Mouse (Mus musculus) forebrain, postnatal 0 days (tissue): ENCODE results near the gene Zfp526. TPM values are rescaled to one million over a fixed set of nuclear protein-coding genes. Genes with fewer than 3 reads are reported as not detected.
A peak's percentile ranks its signal among the peaks of the same experiment; 100 is the strongest.

ENCODE experiments used
- ATAC-seq: fragments of 200-750 bp; cut with Nextera tagmentation; 2 replicates; pipeline ENCODE4 v1.8.0; 2017; ENCODE audit warnings: mild to moderate bottlenecking, moderate library complexity
- DNase-seq: peaks from one replicate; pipeline ENCODE4 v3.0.0-alpha.2; 2015
- H3K27ac ChIP-seq: fragments of 300-500 bp; sonication (generic); 2 replicates; pipeline ENCODE4 v1.5.1; 2014; ENCODE audit warnings: low read depth, mild to moderate bottlenecking, antibody characterized with exemption, low read length, moderate library complexity, mixed read lengths
- H3K27me3 ChIP-seq: fragments of 300-500 bp; sonication (generic); 2 replicates; pipeline ENCODE4 v1.6.1; 2014; ENCODE audit warnings: mild to moderate bottlenecking, low read length, mixed read lengths; ENCODE audit not compliant: insufficient read depth
- H3K36me3 ChIP-seq: fragments of 300-500 bp; sonication (generic); 2 replicates; pipeline ENCODE4 v1.6.1; 2014; ENCODE audit warnings: mild to moderate bottlenecking, moderate library complexity; ENCODE audit not compliant: insufficient read depth
- H3K4me1 ChIP-seq: fragments of 300-500 bp; sonication (generic); 2 replicates; pipeline ENCODE4 v1.6.1; 2014; ENCODE audit warnings: antibody characterized with exemption; ENCODE audit not compliant: insufficient read depth
- H3K4me2 ChIP-seq: fragments of 300-500 bp; sonication (generic); 2 replicates; pipeline ENCODE4 v1.6.1; 2014; ENCODE audit warnings: low read depth, mild to moderate bottlenecking, moderate library complexity
- H3K4me3 ChIP-seq: fragments of 300-500 bp; sonication (generic); 2 replicates; pipeline ENCODE4 v1.5.1; 2014; ENCODE audit warnings: low read depth, low read length, mixed read lengths
- H3K9ac ChIP-seq: fragments of 300-500 bp; sonication (generic); 2 replicates; pipeline ENCODE4 v1.6.1; 2014; ENCODE audit warnings: mild to moderate bottlenecking
- H3K9me3 ChIP-seq: fragments of 300-500 bp; sonication (generic); 2 replicates; pipeline ENCODE4 v1.6.1; 2016; ENCODE audit warnings: low read length
- CTCF ChIP-seq: sonication (generic); IDR thresholded peaks from 2 replicates; pipeline ENCODE4 v1.5.1; 2016; ENCODE audit warnings: antibody characterized with exemption, control low read depth, low read depth
- WGBS: fragments of 180-500 bp; shearing (Covaris S2); extraction: QIAGEN DNeasy Blood & Tissue Kit; methylation state at CpG from one replicate; pipeline ENCODE4 v1.1.7; 2014; 5-methylcytosine and 5-hydroxymethylcytosine counted together
- polyA plus RNA-seq: library from polyadenylated mRNA; unstranded; fragments of >200 nt; fragmentation: Nextera tagmentation; extraction: Ambion mirVana; gene quantifications from 2 replicates; pipeline ENCODE4 v1.2.1, GENCODE M21; 2015
- total RNA-seq: library from RNA; depleted of rRNA; stranded (reverse); fragments of >200 nt; gene quantifications from 2 replicates; pipeline ENCODE4 v1.2.3, GENCODE M21; 2014

Gene Zfp526
- total and polyA plus RNA-seq, 2 experiments from 2014 or later: 0.98 to 8.3 TPM

DNA sequence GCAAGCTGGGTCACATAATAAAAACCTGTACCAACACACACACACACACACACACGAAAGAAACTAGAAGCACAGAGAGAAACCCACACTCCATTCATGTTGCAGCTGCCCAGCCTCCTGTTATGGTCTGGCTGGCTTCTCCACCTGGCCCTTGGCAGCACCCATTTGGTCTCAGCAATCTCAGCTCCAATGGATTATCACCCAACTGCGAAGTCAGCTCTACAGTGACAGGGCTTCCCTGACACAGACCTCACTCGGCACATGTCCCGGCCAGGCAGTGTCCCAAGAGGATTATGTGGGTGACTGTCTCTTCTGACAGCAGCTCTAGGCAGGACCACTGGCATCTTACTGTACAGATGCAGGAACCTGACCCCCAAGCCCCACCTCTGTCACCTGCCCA, 10.7 kb upstream of the Zfp526 start:
- Histone ChIP-seq H3K4me2 (no peak overlapping the region), H3K36me3 (peaks cover 52% of the 10 kb centered on the region), H3K9ac (no peak overlapping the region), H3K4me1 (no peaks in the 10 kb centered on the region), H3K4me3 (no peak overlapping the region), H3K27ac (no peak overlapping the region), H3K9me3 (no peaks in the 10 kb centered on the region), H3K27me3 (no peaks in the 10 kb centered on the region)
- no peak for TF ChIP-seq CTCF
- DNase-seq (no peak), ATAC-seq (no peak)
- 85% methylated on average over 4 of the region's 4 CpGs for WGBS

DNA sequence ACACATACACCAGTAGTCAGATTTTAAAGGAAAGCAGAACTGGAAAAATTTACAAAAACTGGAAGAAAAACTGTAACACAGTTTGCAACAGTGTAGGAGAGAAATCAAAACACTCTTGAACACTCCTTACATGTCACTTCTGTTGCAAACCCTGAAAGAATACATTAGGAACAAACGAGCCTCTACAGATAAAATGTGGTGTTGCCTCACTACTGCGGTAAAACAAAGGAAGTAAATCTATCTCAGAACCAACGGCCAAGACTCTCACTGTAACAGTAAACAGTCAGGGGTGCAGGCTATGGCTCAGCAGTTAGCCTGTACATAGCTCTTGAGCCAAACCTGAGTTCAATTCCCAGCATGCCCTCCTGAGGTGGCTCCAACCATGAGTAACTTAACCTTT, 8.1 kb upstream of the Zfp526 start:
- no peak for ATAC-seq
- Histone ChIP-seq H3K36me3 (peaks cover 44% of the 10 kb centered on the region), H3K27ac (no peak overlapping the region), H3K4me1 (no peaks in the 10 kb centered on the region), H3K9me3 (no peaks in the 10 kb centered on the region), H3K9ac (no peak overlapping the region), H3K27me3 (no peaks in the 10 kb centered on the region), H3K4me3 (no peak overlapping the region), H3K4me2 (no peak overlapping the region)
- WGBS: 67% methylated on average over 3 of the region's 3 CpGs
- DNase-seq: no peak
- no peak for TF ChIP-seq CTCF

DNA sequence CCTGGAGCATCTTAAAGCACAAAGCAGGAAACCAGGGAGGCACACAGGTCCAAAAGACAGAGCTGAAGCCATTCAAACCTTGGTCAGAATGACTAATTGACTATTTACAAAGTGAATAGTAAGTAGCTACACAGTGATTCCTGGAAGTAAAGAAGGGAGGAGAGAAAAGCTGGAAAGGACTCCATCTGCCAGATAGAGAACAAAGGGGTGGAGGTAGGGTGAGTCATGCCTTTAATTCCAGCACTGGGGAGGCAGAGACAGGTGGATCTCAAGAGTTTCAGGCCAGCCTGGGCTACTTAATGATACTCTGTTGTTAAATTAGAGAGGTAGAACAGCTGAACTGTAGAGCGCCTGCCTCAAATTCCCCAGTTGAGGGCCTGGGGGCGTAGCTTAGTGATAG, 7.1 kb upstream of the Zfp526 start:
- no peaks in the 10 kb centered on the region; the same call in 1 of the 2 replicates for H3K4me1 ChIP-seq
- TF ChIP-seq CTCF: no peak
- no peak overlapping the region for H3K4me2 ChIP-seq
- peaks cover 38% of the 10 kb centered on the region for H3K36me3 ChIP-seq
- no peak overlapping the region for H3K4me3 ChIP-seq
- no peak overlapping the region for H3K9ac ChIP-seq
- no peak for ATAC-seq
- no peaks in the 10 kb centered on the region for H3K27me3 ChIP-seq
- 81% methylated on average over 2 of the region's 2 CpGs for WGBS
- DNase-seq: no peak
- H3K27ac ChIP-seq: no peak overlapping the region
- no peaks in the 10 kb centered on the region for H3K9me3 ChIP-seq

DNA sequence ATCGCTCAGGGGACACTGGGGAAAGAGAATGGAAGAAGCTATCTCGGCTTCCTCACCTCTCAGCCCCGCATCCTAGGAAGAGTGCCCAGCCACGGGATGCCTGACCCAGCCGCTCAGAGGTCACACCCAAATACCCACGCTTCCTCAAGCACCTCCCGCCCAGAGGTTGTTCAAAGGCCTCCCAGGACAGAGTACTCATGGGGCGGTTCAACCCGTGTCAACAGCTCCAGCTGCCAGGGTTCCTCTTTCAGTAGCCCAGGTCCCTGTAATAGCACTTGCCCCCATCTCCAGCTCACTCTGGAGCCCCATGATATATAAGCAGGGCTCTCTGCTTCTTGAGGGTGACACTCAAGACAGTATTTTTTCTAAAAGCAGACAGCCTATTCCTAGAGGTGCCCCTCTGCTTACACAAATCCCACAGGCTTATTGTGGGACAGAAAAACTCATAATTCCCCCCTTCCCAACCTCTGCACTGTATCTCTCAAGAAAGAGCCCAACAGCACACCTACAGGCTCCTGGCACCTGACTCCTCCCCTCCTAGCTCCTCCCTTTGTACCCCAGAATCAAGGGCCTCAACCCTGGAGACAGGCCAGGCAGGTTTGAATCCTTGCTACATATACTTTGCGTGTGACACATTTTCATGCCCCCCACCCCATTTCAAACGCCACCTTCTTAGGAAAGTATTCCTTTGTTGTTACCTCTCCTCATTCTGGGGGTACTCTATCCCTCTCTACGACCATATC, 3.4 kb upstream of the Zfp526 start:
- H3K4me2 ChIP-seq: 0 out of 2 replicates have a peak overlapping the region, but pooled peaks have one; percentile 96
- WGBS: 74% methylated on average over 12 of the region's 12 CpGs
- peaks cover 12% of the 10 kb centered on the region for H3K4me1 ChIP-seq
- TF ChIP-seq CTCF: no peak
- no peak for ATAC-seq
- H3K27ac ChIP-seq: no peak overlapping the region
- 0 out of 2 replicates have a peak overlapping the region, but pooled peaks have one; percentile 76 for H3K9ac ChIP-seq
- no peaks in the 10 kb centered on the region for H3K9me3 ChIP-seq
- H3K36me3 ChIP-seq: peaks cover 16% of the 10 kb centered on the region; the same call in 1 of the 2 replicates
- DNase-seq: no peak
- no peak overlapping the region for H3K4me3 ChIP-seq
- no peaks in the 10 kb centered on the region for H3K27me3 ChIP-seq

DNA sequence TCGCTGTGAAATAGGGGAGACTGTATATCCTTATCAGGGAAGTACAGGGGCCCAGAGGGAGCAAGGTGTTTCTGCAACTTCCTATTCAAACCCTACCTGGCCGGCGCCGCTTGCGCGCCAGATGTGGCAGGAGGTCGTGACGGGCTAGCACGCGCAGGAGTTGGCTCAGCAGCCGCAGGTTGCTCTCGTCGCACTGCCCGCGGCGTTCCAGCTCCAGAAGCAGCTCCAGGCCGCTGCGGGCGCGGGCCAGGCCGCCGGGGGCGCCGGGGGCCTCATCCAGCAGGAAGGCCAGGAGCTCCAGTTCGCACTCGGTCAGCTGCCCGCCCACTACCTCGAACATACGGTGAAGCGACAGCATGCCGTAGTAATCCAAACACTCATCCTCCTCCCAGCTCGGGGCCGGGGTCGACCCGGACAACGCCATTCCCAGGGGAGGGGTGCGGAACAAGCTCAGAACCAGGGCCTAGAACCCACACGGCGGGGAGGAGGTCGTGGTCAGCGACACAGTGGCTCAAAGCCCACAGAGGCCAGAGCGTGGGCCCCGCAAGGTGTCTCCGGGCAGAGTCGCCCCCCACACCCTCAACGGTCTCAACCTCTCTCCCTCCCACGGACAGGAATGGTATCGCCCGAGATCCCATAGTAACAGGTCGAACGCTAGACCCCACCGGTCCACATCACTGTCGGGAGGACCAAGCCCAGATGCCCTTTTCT, 2.4 kb upstream of the Zfp526 start:
- TF ChIP-seq CTCF: peak; percentile 33; the same call in 1 of the 2 replicates
- peak overlapping the region; percentile 76 for H3K9ac ChIP-seq
- H3K4me3 ChIP-seq: peak overlapping the region; percentile 67
- peak overlapping the region; percentile 96 for H3K4me2 ChIP-seq
- 1% methylated on average over 53 of the region's 53 CpGs for WGBS
- H3K27me3 ChIP-seq: no peaks in the 10 kb centered on the region
- peaks cover 14% of the 10 kb centered on the region; the same call in 1 of the 2 replicates for H3K36me3 ChIP-seq
- ATAC-seq (no peak), DNase-seq (peak; percentile 62)
- no peaks in the 10 kb centered on the region for H3K9me3 ChIP-seq
- peak overlapping the region; percentile 88; the same call in 1 of the 2 replicates for H3K27ac ChIP-seq
- H3K4me1 ChIP-seq: peaks cover 12% of the 10 kb centered on the region

DNA sequence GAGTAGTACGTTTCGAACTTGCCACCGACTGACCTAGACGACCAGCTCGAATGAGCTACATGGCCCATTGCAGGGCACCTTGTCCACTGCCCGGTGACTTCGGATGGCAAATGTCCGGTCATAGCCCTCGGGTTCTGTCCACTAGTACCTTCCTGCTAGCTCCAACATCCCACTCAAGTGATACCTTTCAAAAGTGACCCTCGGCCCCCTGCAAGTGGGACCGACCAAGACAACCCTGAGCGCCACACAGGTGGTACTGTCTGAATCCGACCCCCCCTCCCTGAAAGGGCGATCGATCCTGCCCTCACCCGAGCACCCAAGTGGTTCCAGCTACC, 1.8 kb upstream of the Zfp526 start:
- Histone ChIP-seq H3K4me2 (peak overlapping the region; percentile 96), H3K4me3 (peak overlapping the region; percentile 67), H3K27me3 (no peaks in the 10 kb centered on the region), H3K36me3 (peaks cover 13% of the 10 kb centered on the region; the same call in 1 of the 2 replicates), H3K4me1 (peaks cover 12% of the 10 kb centered on the region), H3K9me3 (no peaks in the 10 kb centered on the region), H3K27ac (peak overlapping the region; percentile 88; the same call in 1 of the 2 replicates), H3K9ac (peak overlapping the region; percentile 76)
- WGBS: 1% methylated on average over 16 of the region's 16 CpGs
- ATAC-seq (no peak), DNase-seq (no peak)
- no peak for TF ChIP-seq CTCF
